Mouse (Mus musculus) thymus, adult 18-20 months (tissue): ENCODE data around the gene Mmel1.

Experiments used
- DNase-seq, 2 experiments: peaks; one replicate each; pipeline ENCODE4 v3.0.0; 2022; ENCODE audit warnings: mixed read lengths in 2 of 2

The Mmel1 gene

GRCm38 (mm10) chr4:154941831-154942230, 72.4 kb downstream of the Mmel1 start:
- DNase-seq, result no peak

DNA sequence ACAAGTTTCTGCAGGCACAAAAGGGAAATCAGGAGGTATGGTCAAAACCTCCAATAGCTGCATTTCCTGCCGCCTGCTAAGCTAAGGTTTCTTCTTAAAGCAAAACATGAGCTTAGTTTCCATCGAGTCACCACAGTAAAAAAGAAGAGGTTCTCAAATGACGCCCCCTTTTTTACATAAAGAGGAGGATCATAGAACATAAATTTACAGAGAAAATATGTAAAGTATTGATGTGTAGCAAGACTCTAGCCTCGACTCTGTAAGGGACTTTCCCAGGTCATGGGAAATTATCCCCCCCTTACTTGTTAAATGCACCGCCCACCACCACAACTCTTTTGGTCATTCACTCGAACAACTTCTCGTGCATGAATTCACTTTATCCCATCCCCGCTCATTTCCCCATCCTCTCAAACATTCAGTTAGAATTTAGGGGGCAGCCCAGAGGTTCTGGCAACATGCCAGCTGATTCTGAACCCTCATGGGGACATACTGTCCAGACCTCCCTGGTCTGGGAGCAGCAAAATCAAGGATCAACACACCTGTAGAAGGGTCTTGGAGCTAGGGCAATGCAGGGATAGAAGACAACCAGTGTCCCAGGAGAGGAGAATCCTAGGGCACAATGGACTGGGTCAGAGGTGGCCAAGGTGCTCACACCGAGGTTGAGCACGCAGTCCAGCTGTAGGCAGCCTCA, 73.4 kb downstream of the Mmel1 start:
- DNase-seq, result peak in 1 of 2 experiments; percentile 0

GRCm38 (mm10) chr4:154943323-154944039, 74.1 kb downstream of the Mmel1 start:
- DNase-seq, result no peak

DNA sequence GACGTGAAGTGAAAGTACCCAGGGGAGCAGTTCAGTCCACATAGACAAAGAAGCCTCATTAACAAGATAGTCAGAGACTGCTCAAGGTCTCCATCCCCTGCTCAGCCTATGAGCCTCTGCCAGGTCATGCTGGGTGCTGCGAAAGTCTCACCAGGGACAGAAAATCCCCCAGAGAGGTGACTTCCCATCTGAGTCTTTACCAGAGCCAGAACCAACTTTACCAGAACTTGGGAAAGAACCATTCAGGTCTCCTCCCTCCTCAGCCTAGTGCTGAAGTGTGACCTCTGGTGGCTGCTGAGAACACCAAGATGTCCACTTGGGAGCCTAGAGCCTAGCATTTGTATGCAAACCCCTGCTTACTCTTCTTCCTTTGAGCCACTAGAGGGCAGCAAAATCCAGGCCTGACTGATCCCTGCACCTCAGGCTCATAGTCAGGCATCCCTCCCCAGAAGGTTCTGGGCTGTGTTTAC, 74.8 kb downstream of the Mmel1 start:
- DNase-seq, result peak; percentile 48 to 73
